ENCODE assay signal across 13 mouse cellular contexts in the genomic region with DNA sequence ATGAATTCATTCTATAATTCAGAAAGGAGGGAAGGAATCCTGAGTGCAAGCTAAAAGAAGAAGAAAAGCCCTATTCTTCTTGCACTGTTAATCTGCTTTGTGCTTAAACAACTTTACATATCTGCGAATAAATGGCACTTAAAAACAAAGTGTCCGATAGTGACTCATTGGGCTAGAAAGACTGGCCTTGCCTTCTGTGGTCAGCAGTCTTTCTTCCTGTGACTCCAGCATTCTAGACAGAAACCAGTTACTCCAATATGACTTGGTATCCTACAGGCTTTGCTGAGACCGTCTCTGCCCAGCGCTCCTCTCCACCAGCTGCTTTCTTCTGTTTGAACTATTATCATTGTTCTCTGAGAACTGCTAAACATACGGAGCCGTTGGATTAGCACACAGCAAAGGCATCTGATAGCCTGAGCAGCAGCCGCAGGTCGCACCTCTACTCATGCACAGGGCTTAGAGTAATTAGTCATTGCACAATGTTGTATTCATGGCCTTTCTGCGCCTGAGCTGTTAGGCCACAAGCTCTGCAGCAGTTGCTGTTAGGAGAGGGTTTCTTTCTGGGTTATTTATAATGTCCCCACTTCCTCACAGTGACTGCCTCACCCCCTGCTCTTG. TPM values are rescaled to one million over a fixed set of nuclear protein-coding genes. Genes with fewer than 3 reads are reported as not detected.
DNase-seq lines count a peak whose midpoint lies in the region; ATAC-seq and TF ChIP-seq lines count a peak whose summit lies in the region.
"Had no signal": no experiment of that assay in that cellular context is flagged by ENCODE, and none has a peak within 500 bp of the region (broad histone marks: within the 10 kb centered on the region; RNA-seq: fewer than 3 reads in every experiment).

No protein-coding gene starts in this region.

- no peaks in the 10 kb centered on the region for H3K9me3 ChIP-seq in limb, embryonic 14.5 days (ENCODE audit: control insufficient read depth, low read length)
- no peaks in the 10 kb centered on the region for H3K9me3 ChIP-seq in limb, embryonic 10.5 days (replicated peaks)
- H3K9me3 ChIP-seq in liver, embryonic 12.5 days (replicated peaks), result no peaks in the 10 kb centered on the region
- H3K9me3 ChIP-seq: hindbrain, embryonic 13.5 days; limb, embryonic 15.5 days; neural tube, embryonic 12.5 days had no signal

- CTCF ChIA-PET in Patski (lab: Charles Lee), result interaction anchor here (1.2 to 1.4 kb wide), 2 partner anchors 11 to 19 kb away, joined by 4 read pairs; no protein-coding TSS in a partner anchor

- TF ChIP-seq POLR2A in limb, embryonic 14.5 days (IDR thresholded peaks at IDR 0.05; ENCODE audit: borderline replicate concordance, extremely low read depth, insufficient read depth, insufficient read length), result no peak

- no peak overlapping the region for H3K27ac ChIP-seq in limb, embryonic 14.5 days (replicated peaks; ENCODE audit: low read depth, low read length)
- H3K27ac ChIP-seq in limb, embryonic 10.5 days, result no peak overlapping the region
- 0 out of 2 replicates have a peak overlapping the region, but pooled peaks have one; percentile 22 for H3K27ac ChIP-seq in liver, embryonic 12.5 days
- H3K27ac ChIP-seq: hindbrain, embryonic 13.5 days; limb, embryonic 15.5 days; neural tube, embryonic 12.5 days had no signal

- H3K4me2 ChIP-seq in limb, embryonic 14.5 days (replicated peaks; ENCODE audit: low read depth, low read length, severe bottlenecking), result no peak overlapping the region
- H3K4me2 ChIP-seq in liver, embryonic 12.5 days, result no peak overlapping the region
- H3K4me2 ChIP-seq: hindbrain, embryonic 13.5 days; limb, embryonic 15.5 days; neural tube, embryonic 12.5 days had no signal

- peak; percentile 13 for DNase-seq in limb, embryonic 14.5 days (ENCODE audit: low spot score)
- no peak for DNase-seq in limb, embryonic 10.5 days (ENCODE audit: low spot score)
- DNase-seq in Patski (ENCODE audit: low read depth, low spot score), result peak; percentile 82
- peak; percentile 66 for DNase-seq in retina, postnatal 1 day
- no peak for DNase-seq in kidney, postnatal 25 days
- no peak for DNase-seq in yolk sac, embryonic 10.5 days (ENCODE audit: low spot score)
- DNase-seq: cerebellum, postnatal 36 days; layer of hippocampus, adult 9-11 months had no signal

- H3K36me3 ChIP-seq in limb, embryonic 14.5 days (ENCODE audit: control insufficient read depth, insufficient read depth, low read length), result peaks cover 6% of the 10 kb centered on the region
- peaks cover 12% of the 10 kb centered on the region for H3K36me3 ChIP-seq in limb, embryonic 10.5 days
- peaks cover 10% of the 10 kb centered on the region for H3K36me3 ChIP-seq in liver, embryonic 12.5 days

- H3K4me3 ChIP-seq in limb, embryonic 14.5 days (replicated peaks; ENCODE audit: low read length), result no peak overlapping the region
- no peak overlapping the region for H3K4me3 ChIP-seq in limb, embryonic 10.5 days
- H3K4me3 ChIP-seq in liver, embryonic 12.5 days, result no peak overlapping the region
- H3K4me3 ChIP-seq: hindbrain, embryonic 13.5 days; limb, embryonic 15.5 days; neural tube, embryonic 12.5 days had no signal

- TF ChIP-seq CTCF in Patski (IDR thresholded peaks at IDR 0.05), result no peak

- ATAC-seq in limb, embryonic 14.5 days (ENCODE audit: low FRiP score, low read depth), result peak; percentile 26; the same call in 1 of the 2 replicates
- ATAC-seq in Patski, result peak; percentile 81
- no peak for ATAC-seq in liver, embryonic 12.5 days
- ATAC-seq: forebrain, embryonic 16.5 days had no signal

- POLR2A ChIA-PET in Patski (lab: Charles Lee), result interaction anchor here (0.7 to 2.3 kb wide), 6 partner anchors 60 to 502 kb away, joined by 3 to 9 read pairs (median 3); a partner anchor contains a TSS

- no peaks in the 10 kb centered on the region for H3K27me3 ChIP-seq in limb, embryonic 14.5 days (ENCODE audit: control insufficient read depth, insufficient read depth, low read length)
- no peaks in the 10 kb centered on the region for H3K27me3 ChIP-seq in limb, embryonic 10.5 days (ENCODE audit: low read depth, poor library complexity, severe bottlenecking)
- no peaks in the 10 kb centered on the region for H3K27me3 ChIP-seq in Patski
- no peaks in the 10 kb centered on the region for H3K27me3 ChIP-seq in liver, embryonic 12.5 days (replicated peaks)
- H3K27me3 ChIP-seq: hindbrain, embryonic 13.5 days; limb, embryonic 15.5 days; neural tube, embryonic 12.5 days had no signal

- in situ Hi-C loops in Patski (cut with MboI; ENCODE audit: low pct_unique_long_range_greater_than_20kb), result no loop called here

- WGBS in limb, embryonic 14.5 days, result 77% methylated on average over 9 of the region's 9 CpGs
- 84% methylated on average over 9 of the region's 9 CpGs for whole genome bisulfite sequencing in limb, embryonic 10.5 days
- 39% methylated on average over 9 of the region's 9 CpGs for WGBS in liver, embryonic 12.5 days (ENCODE audit: insufficient replicate concordance)

- H3K4me1 ChIP-seq in limb, embryonic 14.5 days (ENCODE audit: control insufficient read depth, insufficient read depth, low read length), result no peaks in the 10 kb centered on the region
- H3K4me1 ChIP-seq in limb, embryonic 10.5 days, result peaks cover 3% of the 10 kb centered on the region; the same call in 1 of the 2 replicates
- H3K4me1 ChIP-seq in liver, embryonic 12.5 days, result peaks cover 14% of the 10 kb centered on the region; the same call in 1 of the 2 replicates
- H3K4me1 ChIP-seq: limb, embryonic 15.5 days; neural tube, embryonic 12.5 days had no signal

- no peak overlapping the region for H3K9ac ChIP-seq in limb, embryonic 14.5 days (ENCODE audit: low read depth, low read length, severe bottlenecking)
- no peak overlapping the region for H3K9ac ChIP-seq in liver, embryonic 12.5 days
- H3K9ac ChIP-seq: hindbrain, embryonic 13.5 days; limb, embryonic 15.5 days; neural tube, embryonic 12.5 days had no signal

RNA-seq across cellular contexts. Expression of a gene that starts 40.0 kb away (rescaled TPM):
- polyA plus RNA-seq in limb, embryonic 14.5 days (2012; rRNA removed), result 76.9 and 138 TPM in 2 replicates
- 266 and 312 TPM in 2 replicates for polyA plus RNA-seq in limb, embryonic 14.5 days (2014; fragmentation: Nextera tagmentation; extraction: Ambion mirVana)
- polyA plus RNA-seq in limb, embryonic 10.5 days (2016; fragmentation: Nextera tagmentation; extraction: Ambion mirVana), result 254 and 274 TPM in 2 replicates
- 243 TPM for polyA plus RNA-seq in Patski (2021)
- 232 and 236 TPM in 2 replicates for polyA plus RNA-seq in liver, embryonic 12.5 days (2016; fragmentation: Nextera tagmentation; extraction: Ambion mirVana)

Comparison
In these comparisons a context has a peak if more than half of its experiments do, and no peak if none do; other contexts are left out.
1. DNase-seq: peak in limb, embryonic 14.5 days (single experiment), Patski (single experiment) and retina, postnatal 1 day (single experiment); none in limb, embryonic 10.5 days (single experiment), kidney, postnatal 25 days (0 of 2) and yolk sac, embryonic 10.5 days (single experiment).